Mouse (Mus musculus) megakaryocyte, embryonic 14.5 days (primary cell): ENCODE data around the gene Rgs12. TPM values are rescaled to one million over a fixed set of nuclear protein-coding genes. Genes with fewer than 3 reads are reported as not detected.

Experiments
- H3K27me3 ChIP-seq: replicated peaks from 2 replicates; pipeline ENCODE3; 2012; ENCODE audit warnings: inconsistent platforms
- H3K36me3 ChIP-seq: replicated peaks from 2 replicates; pipeline ENCODE3; 2012; ENCODE audit warnings: low read length, inconsistent platforms, mixed read lengths
- H3K4me1 ChIP-seq: 2 replicates; pipeline ENCODE4 v1.6.1; 2012; ENCODE audit warnings: inconsistent platforms
- H3K4me3 ChIP-seq: replicated peaks from 2 replicates; pipeline ENCODE3; 2012; ENCODE audit warnings: moderate library complexity, mild to moderate bottlenecking, inconsistent platforms
- H3K9me3 ChIP-seq: 2 replicates; pipeline ENCODE4 v1.6.1; 2012; ENCODE audit warnings: inconsistent platforms
- FLI1 ChIP-seq: IDR thresholded peaks from 2 replicates; pipeline ENCODE4 v1.6.1; 2012; ENCODE audit warnings: low read length, inconsistent platforms, mixed read lengths
- GATA1 ChIP-seq: IDR thresholded peaks from 3 replicates; pipeline ENCODE4 v1.6.1; 2012; ENCODE audit warnings: mixed read lengths, low read length, inconsistent platforms, borderline replicate concordance
- polyA plus RNA-seq: library from polyadenylated mRNA; stranded (reverse); fragments of >175 nt; gene quantifications from 2 replicates; pipeline ENCODE4 v1.2.3, GENCODE M21; 2012; ENCODE audit warnings: low replicate concordance; ENCODE audit not compliant: insufficient read depth

The Rgs12 gene
- polyA plus RNA-seq, 1 experiment: 38.7 TPM

DNA sequence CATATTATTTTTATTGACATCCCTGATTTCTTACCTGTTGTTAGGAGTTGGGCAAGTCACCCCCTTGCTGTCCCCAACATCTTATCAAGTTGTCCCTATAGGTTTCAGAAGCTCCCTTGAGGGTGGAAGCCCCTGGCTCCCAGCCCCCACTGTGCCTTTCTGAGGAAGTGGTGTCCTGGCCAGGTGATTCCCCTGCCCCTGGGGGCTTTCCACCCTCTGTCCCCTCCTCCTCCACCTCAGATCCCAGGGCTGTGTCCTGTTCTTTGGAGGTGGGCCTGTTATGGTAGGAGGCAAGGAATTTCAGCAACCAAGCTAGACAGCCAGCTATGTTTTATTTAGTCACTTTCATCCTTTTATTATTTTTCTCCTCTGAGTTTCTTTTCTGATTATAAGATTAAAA is 51.1 kb downstream of the Rgs12 start:
- Histone ChIP-seq H3K4me3 (no peak overlapping the region), H3K27me3 (no peaks in the 10 kb centered on the region), H3K36me3 (peaks cover 82% of the 10 kb centered on the region), H3K9me3 (no peaks in the 10 kb centered on the region), H3K4me1 (peaks cover 88% of the 10 kb centered on the region)
- TF ChIP-seq FLI1 (no peak), GATA1 (no peak)

- Histone ChIP-seq H3K4me3 (no peak overlapping the region), H3K4me1 (peaks cover 92% of the 10 kb centered on the region), H3K36me3 (peaks cover 82% of the 10 kb centered on the region), H3K9me3 (no peaks in the 10 kb centered on the region), H3K27me3 (no peaks in the 10 kb centered on the region)
- TF ChIP-seq GATA1 (no peak), FLI1 (no peak)
These were observed 51.9 kb downstream of the Rgs12 start for GRCm38 (mm10) chr5:35001144-35001543.

DNA sequence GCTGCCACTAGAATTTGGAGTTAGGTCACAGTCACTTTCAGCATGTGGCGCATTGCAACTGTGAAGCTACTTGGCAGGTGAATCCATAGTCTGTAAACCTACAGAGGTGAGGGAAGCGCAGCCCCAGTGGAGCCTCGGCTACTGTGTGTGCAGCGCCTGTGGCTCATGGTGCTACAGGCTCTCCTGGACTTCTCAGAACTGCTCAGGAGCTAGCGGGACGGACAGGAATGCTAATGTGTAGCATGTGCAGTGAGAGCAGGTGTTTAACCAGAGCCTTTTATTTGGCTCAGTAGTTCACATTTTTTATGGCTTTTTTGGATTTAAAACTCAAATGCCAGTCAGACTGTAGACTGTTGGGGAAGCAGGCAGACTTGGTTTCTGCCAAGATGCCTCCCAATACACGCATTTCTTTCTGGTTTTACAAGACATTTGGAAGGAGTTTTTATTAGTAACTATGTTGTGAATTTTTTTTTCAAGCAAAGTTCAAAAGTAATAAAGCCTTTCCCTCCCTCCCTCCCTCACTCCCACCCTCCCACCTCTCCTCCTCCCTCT is 54.4 kb downstream of the Rgs12 start:
- Histone ChIP-seq H3K4me1 (peaks cover 96% of the 10 kb centered on the region), H3K9me3 (no peaks in the 10 kb centered on the region), H3K4me3 (no peak overlapping the region), H3K36me3 (peaks cover 80% of the 10 kb centered on the region), H3K27me3 (no peaks in the 10 kb centered on the region)
- TF ChIP-seq GATA1 (no peak), FLI1 (no peak)

GRCm38 (mm10) chr5:35004769-35005168 is 55.5 kb downstream of the Rgs12 start:
- peaks cover 96% of the 10 kb centered on the region for H3K4me1 ChIP-seq
- no peak overlapping the region for H3K4me3 ChIP-seq
- peaks cover 78% of the 10 kb centered on the region for H3K36me3 ChIP-seq
- TF ChIP-seq FLI1 (no peak), GATA1 (no peak)
- H3K9me3 ChIP-seq: no peaks in the 10 kb centered on the region
- no peaks in the 10 kb centered on the region for H3K27me3 ChIP-seq

- no peaks in the 10 kb centered on the region for H3K27me3 ChIP-seq
- no peak overlapping the region for H3K4me3 ChIP-seq
- peaks cover 76% of the 10 kb centered on the region for H3K36me3 ChIP-seq
- H3K9me3 ChIP-seq: no peaks in the 10 kb centered on the region
- TF ChIP-seq GATA1 (no peak), FLI1 (no peak)
- peaks cover 94% of the 10 kb centered on the region for H3K4me1 ChIP-seq
These were observed 56.4 kb downstream of the Rgs12 start for GRCm38 (mm10) chr5:35005659-35006058.

- TF ChIP-seq GATA1: no peak
- TF ChIP-seq FLI1: no peak
- Histone ChIP-seq H3K4me3 (peak overlapping the region; percentile 59), H3K36me3 (peaks cover 75% of the 10 kb centered on the region)
These were observed 57.4 kb downstream of the Rgs12 start for GRCm38 (mm10) chr5:35006599-35006998.

GRCm38 (mm10) chr5:35009163-35009562 is 59.9 kb downstream of the Rgs12 start:
- Histone ChIP-seq H3K4me3 (no peak overlapping the region), H3K9me3 (no peaks in the 10 kb centered on the region), H3K27me3 (no peaks in the 10 kb centered on the region), H3K36me3 (peaks cover 76% of the 10 kb centered on the region), H3K4me1 (peaks cover 94% of the 10 kb centered on the region)
- TF ChIP-seq GATA1: no peak
- TF ChIP-seq FLI1: no peak

More at GRCm38 (mm10) chr5:35006599-35006998, 57.4 kb downstream of the Rgs12 start:
- peaks cover 93% of the 10 kb centered on the region for H3K4me1 ChIP-seq
- H3K27me3 ChIP-seq: no peaks in the 10 kb centered on the region
- no peaks in the 10 kb centered on the region for H3K9me3 ChIP-seq

- Histone ChIP-seq H3K9me3 (no peaks in the 10 kb centered on the region), H3K27me3 (no peaks in the 10 kb centered on the region), H3K4me1 (peaks cover 94% of the 10 kb centered on the region), H3K4me3 (no peak overlapping the region), H3K36me3 (peaks cover 73% of the 10 kb centered on the region)
- TF ChIP-seq GATA1 (no peak), FLI1 (no peak)
These were observed 61.4 kb downstream of the Rgs12 start for GRCm38 (mm10) chr5:35010656-35011055.

- TF ChIP-seq FLI1 (no peak), GATA1 (no peak)
- peaks cover 76% of the 10 kb centered on the region for H3K36me3 ChIP-seq
- no peak overlapping the region for H3K4me3 ChIP-seq
- H3K4me1 ChIP-seq: peaks cover 94% of the 10 kb centered on the region
- H3K27me3 ChIP-seq: no peaks in the 10 kb centered on the region
- H3K9me3 ChIP-seq: no peaks in the 10 kb centered on the region
These were observed 62.1 kb downstream of the Rgs12 start for GRCm38 (mm10) chr5:35011156-35011923.

- Histone ChIP-seq H3K4me3 (no peak overlapping the region), H3K36me3 (peaks cover 70% of the 10 kb centered on the region), H3K4me1 (peaks cover 95% of the 10 kb centered on the region)
These were observed 64.8 kb downstream of the Rgs12 start for GRCm38 (mm10) chr5:35014036-35014435.

More at GRCm38 (mm10) chr5:35014036-35014435, 64.8 kb downstream of the Rgs12 start:
- no peaks in the 10 kb centered on the region for H3K9me3 ChIP-seq
- no peaks in the 10 kb centered on the region for H3K27me3 ChIP-seq
- no peak for TF ChIP-seq GATA1
- no peak for TF ChIP-seq FLI1
